Mouse (Mus musculus): Measurements from ENCODE around the gene Pgp. TPM values are rescaled to one million over a fixed set of nuclear protein-coding genes. Genes with fewer than 3 reads are reported as not detected.

Pgp gene
- polyA plus RNA-seq, 1 experiment from 2014 or later: 54.5 TPM

- Histone ChIP-seq H3K4me1 (ENCODE audit: control insufficient read depth, insufficient read depth, low read length) (no peaks in the 10 kb centered on the region), H3K4me2 (ENCODE audit: low read depth, low read length) (no peak overlapping the region), H3K4me3 (replicated peaks; ENCODE audit: low read length) (no peak overlapping the region), H3K36me3 (ENCODE audit: control insufficient read depth, insufficient read depth, low read length) (peaks cover 13% of the 10 kb centered on the region; the same call in 1 of the 2 replicates), H3K9me3 (replicated peaks; ENCODE audit: control insufficient read depth, low read length) (no peaks in the 10 kb centered on the region), H3K27me3 (ENCODE audit: control insufficient read depth, insufficient read depth, low read length) (no peaks in the 10 kb centered on the region), H3K27ac (ENCODE audit: low read length) (no peak overlapping the region), H3K9ac (ENCODE audit: low read length) (no peak overlapping the region)
- WGBS: 66% methylated on average over 5 of the region's 5 CpGs
- peak; percentile 3; the same call in 1 of the 2 replicates for ATAC-seq (ENCODE audit: insufficient read depth, low FRiP score)
Observed at GRCm38 (mm10) chr17:24437016-24437415, 33.2 kb upstream of the Pgp start.

DNA sequence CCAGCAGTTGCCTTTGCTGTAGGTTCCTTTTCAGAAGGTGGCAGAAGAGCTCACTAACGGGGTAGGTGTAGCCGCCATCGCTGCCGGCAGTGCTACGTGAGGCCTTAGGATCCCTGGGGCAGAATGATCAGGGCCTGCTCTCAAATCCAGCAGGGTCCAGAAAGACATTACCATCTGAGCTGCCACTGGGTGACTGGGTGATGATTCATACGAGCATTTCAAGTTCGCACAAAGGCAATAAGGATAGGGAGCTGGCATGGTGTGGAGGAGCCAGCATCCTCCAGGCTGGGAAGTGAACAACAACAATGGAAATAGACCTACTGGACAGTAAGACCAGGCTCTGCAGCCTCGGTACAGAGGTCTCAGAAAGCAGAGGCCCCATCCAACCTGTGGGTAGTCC is 29.8 kb upstream of the Pgp start:
- Histone ChIP-seq H3K4me1 (ENCODE audit: control insufficient read depth, insufficient read depth, low read length) (no peaks in the 10 kb centered on the region), H3K36me3 (ENCODE audit: control insufficient read depth, insufficient read depth, low read length) (peaks cover 17% of the 10 kb centered on the region; the same call in 1 of the 2 replicates), H3K27me3 (ENCODE audit: control insufficient read depth, insufficient read depth, low read length) (no peaks in the 10 kb centered on the region), H3K9me3 (replicated peaks; ENCODE audit: control insufficient read depth, low read length) (no peaks in the 10 kb centered on the region), H3K4me3 (replicated peaks; ENCODE audit: low read length) (no peak overlapping the region), H3K4me2 (ENCODE audit: low read depth, low read length) (no peak overlapping the region), H3K27ac (ENCODE audit: low read length) (no peak overlapping the region), H3K9ac (ENCODE audit: low read length) (no peak overlapping the region)
- no peak for ATAC-seq (ENCODE audit: insufficient read depth, low FRiP score)
- WGBS: 89% methylated on average over 8 of the region's 8 CpGs

GRCm38 (mm10) chr17:24441148-24441547 is 29.0 kb upstream of the Pgp start:
- H3K4me1 ChIP-seq (ENCODE audit: control insufficient read depth, insufficient read depth, low read length): no peaks in the 10 kb centered on the region
- no peak overlapping the region for H3K4me2 ChIP-seq (ENCODE audit: low read depth, low read length)
- H3K9me3 ChIP-seq (replicated peaks; ENCODE audit: control insufficient read depth, low read length): no peaks in the 10 kb centered on the region
- H3K4me3 ChIP-seq (replicated peaks; ENCODE audit: low read length): no peak overlapping the region
- H3K27me3 ChIP-seq (ENCODE audit: control insufficient read depth, insufficient read depth, low read length): no peaks in the 10 kb centered on the region
- ATAC-seq (ENCODE audit: insufficient read depth, low FRiP score): no peak
- WGBS: 21% methylated on average over 2 of the region's 2 CpGs
- peaks cover 23% of the 10 kb centered on the region; the same call in 1 of the 2 replicates for H3K36me3 ChIP-seq (ENCODE audit: control insufficient read depth, insufficient read depth, low read length)
- no peak overlapping the region for H3K9ac ChIP-seq (ENCODE audit: low read length)
- H3K27ac ChIP-seq (ENCODE audit: low read length): no peak overlapping the region; the same call in 1 of the 2 replicates

GRCm38 (mm10) chr17:24442107-24442506 is 28.1 kb upstream of the Pgp start:
- Histone ChIP-seq H3K4me1 (ENCODE audit: control insufficient read depth, insufficient read depth, low read length) (no peaks in the 10 kb centered on the region), H3K9me3 (replicated peaks; ENCODE audit: control insufficient read depth, low read length) (no peaks in the 10 kb centered on the region), H3K27ac (ENCODE audit: low read length) (peak overlapping the region; percentile 50), H3K9ac (ENCODE audit: low read length) (peak overlapping the region; percentile 17; the same call in 1 of the 2 replicates), H3K4me2 (ENCODE audit: low read depth, low read length) (no peak overlapping the region), H3K4me3 (replicated peaks; ENCODE audit: low read length) (no peak overlapping the region), H3K27me3 (ENCODE audit: control insufficient read depth, insufficient read depth, low read length) (no peaks in the 10 kb centered on the region), H3K36me3 (ENCODE audit: control insufficient read depth, insufficient read depth, low read length) (peaks cover 30% of the 10 kb centered on the region; the same call in 1 of the 2 replicates)
- WGBS: 82% methylated on average over 14 of the region's 14 CpGs
- peak; percentile 57; the same call in 1 of the 2 replicates for ATAC-seq (ENCODE audit: insufficient read depth, low FRiP score)

- ATAC-seq (ENCODE audit: insufficient read depth, low FRiP score): no peak
Observed at GRCm38 (mm10) chr17:24442632-24443155, 27.5 kb upstream of the Pgp start, which contains the start of gene Dnase1l2. TSS of gene Dnase1l2 (minus strand) at chr17:24443105.

GRCm38 (mm10) chr17:24443409-24443808 is 26.8 kb upstream of the Pgp start:
- ATAC-seq (ENCODE audit: insufficient read depth, low FRiP score): no peak

More at GRCm38 (mm10) chr17:24442632-24443155, 27.5 kb upstream of the Pgp start, which contains the start of gene Dnase1l2:
- no peak within 1 kb of the TSS for H3K4me2 ChIP-seq (ENCODE audit: low read depth, low read length)
- H3K4me1 ChIP-seq (ENCODE audit: control insufficient read depth, insufficient read depth, low read length): no peaks in the 10 kb centered on the region
- H3K4me3 ChIP-seq (replicated peaks; ENCODE audit: low read length): no peak within 1 kb of the TSS
- H3K27ac ChIP-seq (ENCODE audit: low read length): peak within 1 kb of the TSS; percentile 50
- peaks cover 32% of the 10 kb centered on the region; the same call in 1 of the 2 replicates for H3K36me3 ChIP-seq (ENCODE audit: control insufficient read depth, insufficient read depth, low read length)
- peak within 1 kb of the TSS; percentile 17; the same call in 1 of the 2 replicates for H3K9ac ChIP-seq (ENCODE audit: low read length)
- 77% methylated on average over 7 of the region's 7 CpGs for WGBS
- no peaks in the 10 kb centered on the region for H3K27me3 ChIP-seq (ENCODE audit: control insufficient read depth, insufficient read depth, low read length)
- no peaks in the 10 kb centered on the region for H3K9me3 ChIP-seq (replicated peaks; ENCODE audit: control insufficient read depth, low read length)

DNA sequence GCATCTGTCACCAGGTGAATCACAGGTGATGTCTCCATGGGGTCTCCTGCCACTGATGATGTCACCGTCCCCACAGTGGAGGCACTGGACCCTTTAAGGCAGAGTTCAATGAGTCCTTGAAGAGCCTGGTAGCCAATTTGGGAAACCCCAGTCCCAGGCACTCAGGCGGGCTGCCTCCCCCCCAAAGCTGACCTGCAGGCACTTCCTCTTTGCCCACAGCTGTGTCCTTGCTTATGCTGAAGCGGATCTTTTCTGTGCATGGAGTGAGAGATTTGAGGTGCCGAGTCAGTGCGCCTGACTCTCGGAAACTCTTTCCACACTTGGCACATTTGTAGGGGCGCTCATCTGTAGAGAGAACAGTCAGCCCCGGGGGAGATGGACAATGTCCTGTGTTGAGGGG is 23.6 kb upstream of the Pgp start:
- ATAC-seq (ENCODE audit: insufficient read depth, low FRiP score): no peak
- H3K36me3 ChIP-seq (ENCODE audit: control insufficient read depth, insufficient read depth, low read length): peaks cover 39% of the 10 kb centered on the region; the same call in 1 of the 2 replicates

More at GRCm38 (mm10) chr17:24443409-24443808, 26.8 kb upstream of the Pgp start:
- Histone ChIP-seq H3K9me3 (replicated peaks; ENCODE audit: control insufficient read depth, low read length) (no peaks in the 10 kb centered on the region), H3K9ac (ENCODE audit: low read length) (no peak overlapping the region), H3K36me3 (ENCODE audit: control insufficient read depth, insufficient read depth, low read length) (peaks cover 38% of the 10 kb centered on the region; the same call in 1 of the 2 replicates), H3K4me1 (ENCODE audit: control insufficient read depth, insufficient read depth, low read length) (no peaks in the 10 kb centered on the region), H3K27me3 (ENCODE audit: control insufficient read depth, insufficient read depth, low read length) (no peaks in the 10 kb centered on the region), H3K4me3 (replicated peaks; ENCODE audit: low read length) (no peak overlapping the region), H3K4me2 (ENCODE audit: low read depth, low read length) (no peak overlapping the region), H3K27ac (ENCODE audit: low read length) (peak overlapping the region; percentile 50; the same call in 1 of the 2 replicates)
- WGBS: 87% methylated on average over 4 of the region's 4 CpGs

DNA sequence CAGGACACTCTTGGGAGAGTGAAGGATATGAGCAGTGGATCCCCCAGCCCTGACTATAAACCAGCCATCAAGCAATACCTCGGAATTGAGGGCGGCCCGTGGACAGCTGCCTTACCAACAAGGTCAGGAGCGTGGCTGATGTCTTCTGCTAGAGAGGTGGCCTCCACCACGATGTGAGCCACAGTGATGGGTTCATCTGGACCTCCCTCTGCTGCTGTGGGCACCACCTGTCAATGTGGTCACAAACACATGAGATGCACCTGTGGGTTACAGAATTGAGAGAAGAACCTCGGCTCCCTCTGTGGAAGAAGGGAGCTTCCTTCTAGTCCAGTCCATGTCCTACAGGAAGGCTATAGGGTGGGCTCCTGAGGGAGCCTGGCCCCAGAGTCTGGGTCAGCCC is 20.7 kb upstream of the Pgp start:
- ATAC-seq (ENCODE audit: insufficient read depth, low FRiP score): no peak
- 92% methylated on average over 6 of the region's 6 CpGs for WGBS
- Histone ChIP-seq H3K27ac (ENCODE audit: low read length) (no peak overlapping the region), H3K4me1 (ENCODE audit: control insufficient read depth, insufficient read depth, low read length) (peaks cover 13% of the 10 kb centered on the region), H3K9me3 (replicated peaks; ENCODE audit: control insufficient read depth, low read length) (no peaks in the 10 kb centered on the region), H3K9ac (ENCODE audit: low read length) (no peak overlapping the region), H3K27me3 (ENCODE audit: control insufficient read depth, insufficient read depth, low read length) (no peaks in the 10 kb centered on the region), H3K36me3 (ENCODE audit: control insufficient read depth, insufficient read depth, low read length) (peaks cover 35% of the 10 kb centered on the region; the same call in 1 of the 2 replicates), H3K4me3 (replicated peaks; ENCODE audit: low read length) (no peak overlapping the region), H3K4me2 (ENCODE audit: low read depth, low read length) (no peak overlapping the region)

More for the DNA sequence above, 23.6 kb upstream of the Pgp start:
- H3K27ac ChIP-seq (ENCODE audit: low read length): no peak overlapping the region
- no peak overlapping the region for H3K9ac ChIP-seq (ENCODE audit: low read length)
- H3K4me2 ChIP-seq (ENCODE audit: low read depth, low read length): no peak overlapping the region
- no peak overlapping the region for H3K4me3 ChIP-seq (replicated peaks; ENCODE audit: low read length)
- no peaks in the 10 kb centered on the region for H3K4me1 ChIP-seq (ENCODE audit: control insufficient read depth, insufficient read depth, low read length)
- no peaks in the 10 kb centered on the region for H3K27me3 ChIP-seq (ENCODE audit: control insufficient read depth, insufficient read depth, low read length)
- 91% methylated on average over 8 of the region's 8 CpGs for WGBS
- no peaks in the 10 kb centered on the region for H3K9me3 ChIP-seq (replicated peaks; ENCODE audit: control insufficient read depth, low read length)

DNA sequence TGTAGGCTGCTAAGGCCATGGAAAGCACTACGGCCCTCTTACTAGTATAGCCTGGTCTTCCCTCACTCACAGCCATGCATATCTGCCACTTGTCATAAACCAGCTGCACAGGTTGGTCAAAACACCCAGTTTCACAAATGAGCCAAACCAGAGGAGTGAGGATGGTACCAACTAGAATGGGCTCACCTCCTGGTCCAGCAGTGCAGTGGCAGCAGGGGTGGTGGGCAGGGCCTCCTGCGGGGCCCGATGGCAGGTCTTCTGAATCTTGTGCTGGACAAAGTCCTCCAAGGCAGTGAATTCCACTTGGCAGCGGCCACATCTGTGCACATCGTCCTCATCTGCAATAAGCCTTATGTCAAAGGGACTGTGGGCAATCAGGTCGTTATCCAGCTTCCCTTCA is 19.0 kb upstream of the Pgp start:
- no peak for ATAC-seq (ENCODE audit: insufficient read depth, low FRiP score)
- H3K4me1 ChIP-seq (ENCODE audit: control insufficient read depth, insufficient read depth, low read length): peaks cover 13% of the 10 kb centered on the region
- WGBS: 89% methylated on average over 6 of the region's 6 CpGs
- no peaks in the 10 kb centered on the region for H3K9me3 ChIP-seq (replicated peaks; ENCODE audit: control insufficient read depth, low read length)
- H3K27ac ChIP-seq (ENCODE audit: low read length): no peak overlapping the region
- no peak overlapping the region for H3K4me3 ChIP-seq (replicated peaks; ENCODE audit: low read length)
- peaks cover 24% of the 10 kb centered on the region; the same call in 1 of the 2 replicates for H3K36me3 ChIP-seq (ENCODE audit: control insufficient read depth, insufficient read depth, low read length)
- H3K27me3 ChIP-seq (ENCODE audit: control insufficient read depth, insufficient read depth, low read length): no peaks in the 10 kb centered on the region
- no peak overlapping the region for H3K9ac ChIP-seq (ENCODE audit: low read length)
- no peak overlapping the region for H3K4me2 ChIP-seq (ENCODE audit: low read depth, low read length)
